Mouse (Mus musculus): ENCODE data around the gene Defb29.

The Defb29 gene

DNA sequence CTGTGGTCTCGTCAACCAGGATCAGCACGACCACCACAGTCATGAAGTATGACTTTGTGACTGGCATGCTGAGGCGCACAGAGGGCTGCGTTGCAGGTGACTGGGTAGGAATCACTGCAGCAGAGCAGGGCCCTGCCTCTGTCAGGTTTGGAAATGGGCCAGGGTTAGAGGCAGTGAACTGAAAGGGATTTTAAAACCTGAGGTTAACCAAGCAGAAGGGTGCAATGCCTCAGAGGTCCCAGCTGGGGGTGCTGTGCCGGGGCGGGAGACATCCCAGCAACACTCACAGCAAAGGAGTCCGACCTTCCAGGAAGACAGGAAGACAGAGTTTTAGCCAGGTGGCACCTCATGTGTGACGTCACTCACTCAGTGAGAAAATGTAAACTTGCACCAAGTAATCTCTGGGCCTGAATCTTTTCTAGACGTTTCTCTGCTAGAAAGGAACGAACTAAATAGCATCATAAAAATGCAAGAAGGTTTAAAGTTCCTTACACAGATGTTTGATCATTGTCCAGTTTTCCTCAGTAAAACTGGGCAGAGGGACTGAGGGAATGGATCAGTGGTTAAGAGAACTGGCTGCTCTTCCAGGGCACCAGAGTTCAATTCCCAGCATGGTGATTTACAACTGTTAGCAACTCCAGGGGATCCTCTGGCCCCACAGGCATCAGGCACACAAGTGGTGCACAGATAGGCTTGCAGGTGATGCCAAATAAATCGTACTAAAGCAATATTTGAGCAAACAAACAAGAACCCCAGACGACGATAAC, at the start of gene Defb29:
Gene Defb29, minus strand, starts transcription at position 155 of the 767 bp plus-strand sequence.
- no peak for DNase-seq

- DNase-seq = no peak
These were observed 49.1 kb upstream of the Defb29 start for GRCm38 (mm10) chr2:152589021-152589420.

DNA sequence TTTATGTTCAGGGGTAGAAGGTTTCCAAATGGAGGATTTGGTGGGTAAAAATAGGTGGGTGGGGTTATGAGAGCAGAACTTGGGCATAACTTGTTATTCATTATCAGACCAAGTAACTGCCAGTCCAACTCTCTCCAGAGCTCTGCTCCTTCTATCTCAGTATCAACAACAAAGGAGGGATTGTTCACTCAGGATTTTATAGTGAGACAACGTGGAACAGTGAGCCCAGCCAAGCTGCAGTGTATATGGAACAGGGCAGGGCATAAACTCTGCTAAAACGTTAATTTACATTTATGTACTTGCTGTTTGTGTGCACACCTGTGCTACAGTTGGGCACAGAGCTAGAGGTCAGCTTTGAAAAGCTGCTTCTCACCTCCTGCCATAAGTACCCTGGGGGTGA, 48.6 kb upstream of the Defb29 start:
- DNase-seq = no peak

- no peak for DNase-seq
These were observed 47.1 kb upstream of the Defb29 start for GRCm38 (mm10) chr2:152586926-152587560.

DNA sequence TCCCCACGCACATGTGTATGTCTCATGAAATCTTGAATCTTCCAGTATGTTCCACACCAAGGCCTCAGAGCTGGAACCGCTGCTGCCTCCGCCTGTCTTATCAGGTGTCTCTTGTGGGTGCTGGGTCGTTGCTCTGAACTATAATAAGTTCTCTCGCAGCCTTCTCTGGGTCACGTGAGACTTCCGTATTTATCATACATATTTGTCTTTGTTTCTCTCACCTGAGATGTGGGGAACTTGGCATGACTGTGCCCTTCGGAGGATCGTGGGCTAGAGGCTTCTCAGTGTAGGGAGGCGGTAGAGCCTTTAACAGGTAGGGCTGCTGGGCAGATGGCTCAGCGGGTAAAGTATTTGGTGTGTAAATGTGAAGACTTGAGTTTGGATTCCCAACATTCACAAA, 40.7 kb upstream of the Defb29 start:
- DNase-seq = no peak

GRCm38 (mm10) chr2:152580107-152580506, 40.2 kb upstream of the Defb29 start, which contains the start of gene Defb19:
TSS of gene Defb19 (minus strand) at chr2:152580312.
- no peak for DNase-seq

- DNase-seq = no peak
These were observed 33.6 kb upstream of the Defb29 start for GRCm38 (mm10) chr2:152573484-152573883.

- DNase-seq = no peak
These were observed 32.4 kb upstream of the Defb29 start, which contains the start of gene Defb21 for GRCm38 (mm10) chr2:152572114-152572794. TSS of gene Defb21 (plus strand) at chr2:152572744.

- no peak for DNase-seq
These were observed 30.4 kb upstream of the Defb29 start for GRCm38 (mm10) chr2:152570313-152570712.

GRCm38 (mm10) chr2:152569881-152570280, 30.0 kb upstream of the Defb29 start:
- no peak for DNase-seq

DNA sequence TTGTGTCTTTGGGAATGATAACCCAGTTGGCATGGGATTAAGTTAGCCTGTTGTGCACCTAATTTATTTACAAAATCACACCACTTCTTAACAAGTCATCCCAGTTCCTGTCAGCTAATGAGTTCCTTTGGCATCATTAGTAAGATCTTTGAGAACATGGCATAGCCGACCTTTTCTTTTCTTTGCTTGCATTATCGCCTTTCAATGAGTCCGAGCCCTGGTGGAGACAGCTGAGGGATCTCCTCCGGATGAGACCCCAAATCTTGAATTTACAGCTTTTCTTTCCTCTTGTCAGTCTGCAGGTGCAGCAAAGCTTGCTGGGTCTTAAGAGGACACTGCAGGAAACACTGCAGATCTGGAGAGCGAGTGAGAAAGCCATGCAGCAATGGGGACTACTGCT, 29.1 kb upstream of the Defb29 start, which contains the start of gene Gm17416:
Gene Gm17416, plus strand, starts transcription at position 301 of the 400 bp plus-strand sequence.
- no peak for DNase-seq

GRCm38 (mm10) chr2:152556655-152557054, 16.8 kb upstream of the Defb29 start:
- no peak for DNase-seq

DNA sequence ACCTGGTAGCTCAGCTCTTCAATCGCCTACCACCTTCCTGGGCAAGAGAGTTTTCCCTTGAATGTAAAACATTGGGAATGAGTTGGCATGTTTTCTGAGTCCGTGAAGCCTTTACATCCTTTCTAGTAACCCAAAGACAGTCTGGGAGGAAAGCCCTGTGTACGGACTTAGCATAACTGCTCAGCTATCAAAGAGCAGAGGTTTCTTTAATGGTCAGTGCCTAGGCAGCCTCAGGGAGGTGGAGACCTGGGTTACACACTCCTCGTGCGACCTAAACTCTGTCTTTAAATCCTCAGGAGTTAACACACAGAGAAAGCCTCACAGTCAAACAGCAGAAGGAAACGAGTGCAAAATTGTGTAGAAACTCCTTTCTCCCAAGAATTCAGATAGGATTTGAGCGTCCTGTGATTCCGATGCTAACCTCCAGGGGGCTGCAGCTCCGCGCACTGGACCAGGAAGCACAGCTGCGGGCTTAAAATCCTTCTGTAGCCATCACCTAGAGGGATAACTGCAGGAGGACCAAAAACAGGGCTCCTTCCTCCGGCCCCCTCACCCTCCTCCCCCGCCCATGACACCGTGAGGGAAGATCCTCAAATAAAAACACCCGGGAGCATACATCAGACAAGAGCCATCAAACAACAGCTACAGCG, 14.0 kb upstream of the Defb29 start:
- DNase-seq = peak in 1 of 2 experiments; percentile 15

GRCm38 (mm10) chr2:152548124-152548523, 8.2 kb upstream of the Defb29 start:
- DNase-seq = no peak

- DNase-seq = no peak
These were observed 4.8 kb upstream of the Defb29 start for GRCm38 (mm10) chr2:152544691-152545090.

- no peak for DNase-seq
These were observed 3.6 kb upstream of the Defb29 start for GRCm38 (mm10) chr2:152543478-152543877.

GRCm38 (mm10) chr2:152542897-152543296, 3.0 kb upstream of the Defb29 start:
- no peak for DNase-seq

GRCm38 (mm10) chr2:152541979-152542378, 2.1 kb upstream of the Defb29 start:
- DNase-seq = no peak

DNA sequence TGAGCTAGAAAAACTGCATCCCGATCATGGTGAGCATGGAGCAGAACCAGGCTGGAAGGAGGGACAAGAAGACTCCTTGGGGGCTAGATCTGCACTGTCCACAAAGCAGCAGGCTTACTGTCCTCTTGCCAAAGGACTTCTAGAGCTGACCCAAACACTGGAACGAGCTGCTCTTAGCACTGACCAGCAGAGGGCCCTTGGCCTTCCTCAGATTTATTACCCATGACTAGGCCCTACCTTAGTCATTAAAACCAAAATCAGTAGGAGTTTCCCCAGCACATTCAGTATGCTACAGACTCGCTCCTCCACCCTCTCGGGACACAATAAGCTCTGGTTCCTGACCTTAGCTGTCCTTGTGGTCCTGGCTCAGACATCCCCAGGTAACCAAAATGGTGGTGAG, 21.9 kb downstream of the Defb29 start, which contains the start of gene Defb28:
Gene Defb28, plus strand, starts transcription at position 275 of the 400 bp plus-strand sequence.
- DNase-seq = no peak

DNA sequence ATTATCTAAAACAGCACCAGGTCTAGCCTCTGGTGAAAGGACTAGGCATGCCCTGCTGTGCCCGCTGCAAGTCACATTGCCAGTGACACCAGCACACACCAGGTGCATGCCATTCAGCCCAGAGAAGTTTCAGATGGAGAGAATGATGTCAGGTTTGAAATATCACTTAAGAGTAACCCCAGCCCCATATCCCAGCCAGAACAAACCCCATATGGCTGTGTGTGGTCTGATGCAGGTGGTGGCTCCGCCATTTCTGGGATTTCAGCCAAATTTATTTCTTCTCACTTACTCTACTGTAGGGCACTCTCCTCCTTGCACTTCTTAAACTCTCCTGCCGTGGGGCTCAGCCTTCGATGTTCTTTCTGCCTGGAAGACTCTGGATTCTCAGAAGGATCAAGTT, 23.8 kb downstream of the Defb29 start:
- no peak for DNase-seq

DNA sequence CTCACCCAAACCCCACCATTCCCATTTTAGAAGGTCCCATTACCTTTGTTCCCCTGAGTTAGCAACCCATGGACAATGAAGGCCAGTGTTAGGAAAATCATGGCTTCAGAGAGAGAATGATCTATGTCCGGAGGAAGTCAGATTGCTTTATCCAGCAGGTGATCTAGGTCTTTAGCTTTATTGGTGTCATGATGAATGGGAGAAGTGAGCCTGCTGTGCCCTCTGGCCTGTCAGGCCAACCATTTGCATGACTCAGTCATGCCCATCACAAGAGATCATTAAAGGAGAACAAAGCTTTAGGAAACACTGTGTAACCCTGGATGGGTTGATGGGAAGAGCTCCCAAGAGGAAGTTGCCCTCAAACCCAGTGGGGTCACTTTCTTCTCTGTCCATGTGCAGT, 28.3 kb downstream of the Defb29 start, which contains the start of gene Defb26:
Gene Defb26, minus strand, starts transcription at position 101 of the 400 bp plus-strand sequence.
- no peak for DNase-seq

DNA sequence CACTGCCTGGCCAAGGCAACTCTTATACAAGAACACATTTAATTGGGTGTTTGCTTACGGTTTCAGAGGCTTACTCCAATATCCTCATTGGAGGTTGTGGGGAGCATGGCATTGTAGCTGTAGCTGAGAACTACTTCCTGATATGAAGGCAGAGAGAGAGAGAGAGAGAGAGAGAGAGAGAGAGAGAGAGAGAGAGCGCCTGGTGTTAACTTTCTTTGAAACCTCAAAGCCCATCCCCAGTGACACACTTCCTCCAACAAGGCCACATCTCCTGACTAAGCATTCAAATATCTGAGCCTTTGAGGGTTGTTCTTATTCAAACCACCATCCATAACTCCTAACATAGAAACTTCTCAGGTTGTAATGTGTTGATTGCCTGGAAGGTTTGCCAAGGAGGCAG, 35.9 kb downstream of the Defb29 start:
- no peak for DNase-seq

GRCm38 (mm10) chr2:152500863-152501229, 39.1 kb downstream of the Defb29 start:
- no peak for DNase-seq

All from spleen, adult 18-20 months (tissue).